ENCODE assay signal across 9 mouse cellular contexts in genomic region chr6:117437411-117438101, GRCm38 (mm10).
DNase-seq lines count a peak whose midpoint lies in the region; ATAC-seq and TF ChIP-seq lines count a peak whose summit lies in the region.
"Had no signal": no experiment of that assay in that cellular context is flagged by ENCODE, and none has a peak within 500 bp of the region (broad histone marks: within the 10 kb centered on the region; RNA-seq: fewer than 3 reads in every experiment).

No protein-coding gene starts in this region.

- no peak overlapping the region for H3K4me2 ChIP-seq in hindbrain, postnatal 0 days (ENCODE audit: low read depth, low read length)
- H3K4me2 ChIP-seq in hindbrain, embryonic 14.5 days (replicated peaks): no peak overlapping the region
- no peak overlapping the region for H3K4me2 ChIP-seq in heart, postnatal 0 days (ENCODE audit: low read depth, low read length)
- no peak overlapping the region for H3K4me2 ChIP-seq in neural tube, embryonic 15.5 days
- H3K4me2 ChIP-seq: limb, embryonic 12.5 days had no signal

- no peak for TF ChIP-seq CTCF in hindbrain, postnatal 0 days (IDR thresholded peaks at IDR 0.05; ENCODE audit: low read depth)
- TF ChIP-seq CTCF in heart, postnatal 0 days (IDR thresholded peaks at IDR 0.05; ENCODE audit: low read depth): no peak

- no peak for TF ChIP-seq EP300 in heart, postnatal 0 days (IDR thresholded peaks at IDR 0.05; ENCODE audit: low read depth)

- no peaks in the 10 kb centered on the region for H3K27me3 ChIP-seq in hindbrain, postnatal 0 days (ENCODE audit: insufficient read depth, low read length)
- no peaks in the 10 kb centered on the region for H3K27me3 ChIP-seq in hindbrain, embryonic 14.5 days (ENCODE audit: control insufficient read depth, insufficient read depth, low read length)
- H3K27me3 ChIP-seq in heart, postnatal 0 days (ENCODE audit: control insufficient read depth, insufficient read depth, low read length): no peaks in the 10 kb centered on the region
- H3K27me3 ChIP-seq in neural tube, embryonic 15.5 days (replicated peaks): no peaks in the 10 kb centered on the region
- H3K27me3 ChIP-seq: limb, embryonic 12.5 days had no signal

- no peak overlapping the region for H3K9ac ChIP-seq in hindbrain, postnatal 0 days (replicated peaks; ENCODE audit: low read length)
- no peak overlapping the region for H3K9ac ChIP-seq in hindbrain, embryonic 14.5 days
- H3K9ac ChIP-seq in heart, postnatal 0 days (replicated peaks; ENCODE audit: low read depth, low read length): no peak overlapping the region
- H3K9ac ChIP-seq in neural tube, embryonic 15.5 days (replicated peaks): no peak overlapping the region
- H3K9ac ChIP-seq: limb, embryonic 12.5 days had no signal

- H3K4me3 ChIP-seq in hindbrain, postnatal 0 days (ENCODE audit: low read length): no peak overlapping the region
- H3K4me3 ChIP-seq in hindbrain, embryonic 14.5 days (replicated peaks; ENCODE audit: low read length): no peak overlapping the region
- H3K4me3 ChIP-seq in heart, postnatal 0 days (ENCODE audit: low read depth, low read length): no peak overlapping the region
- H3K4me3 ChIP-seq in neural tube, embryonic 15.5 days (replicated peaks): no peak overlapping the region
- H3K4me3 ChIP-seq: limb, embryonic 12.5 days had no signal

- ATAC-seq in hindbrain, postnatal 0 days: no peak
- no peak for ATAC-seq in hindbrain, embryonic 14.5 days (ENCODE audit: low FRiP score)
- peak; percentile 95 for ATAC-seq in heart, postnatal 0 days (ENCODE audit: insufficient read depth, low read depth)
- ATAC-seq in neural tube, embryonic 15.5 days (ENCODE audit: low FRiP score): no peak

- H3K36me3 ChIP-seq in hindbrain, postnatal 0 days (ENCODE audit: insufficient read depth, low read length): no peaks in the 10 kb centered on the region
- H3K36me3 ChIP-seq in hindbrain, embryonic 14.5 days (replicated peaks; ENCODE audit: control insufficient read depth, insufficient read depth): no peaks in the 10 kb centered on the region
- no peaks in the 10 kb centered on the region for H3K36me3 ChIP-seq in heart, postnatal 0 days (replicated peaks; ENCODE audit: control insufficient read depth, insufficient read depth, low read length)
- H3K36me3 ChIP-seq in neural tube, embryonic 15.5 days: no peaks in the 10 kb centered on the region
- H3K36me3 ChIP-seq: limb, embryonic 12.5 days had no signal

- peak; percentile 20 for DNase-seq in hindbrain, postnatal 0 days (ENCODE audit: low spot score)
- DNase-seq in hindbrain, embryonic 14.5 days (ENCODE audit: low spot score): no peak
- DNase-seq in brain, adult 2 months (ENCODE audit: low read depth, low spot score): peak; percentile 36
- peak; percentile 69 for DNase-seq in heart, postnatal 0 days (ENCODE audit: low spot score)
- peak; percentile 73 for DNase-seq in lung, postnatal 14 days
- no peak for DNase-seq in frontal cortex, adult 2 months (ENCODE audit: extremely low spot score in 1 of 2, low spot score in 1 of 2)
- DNase-seq in right cerebral cortex, postnatal 10 days (ENCODE audit: low spot score in 2 of 2): no peak

- no peaks in the 10 kb centered on the region for H3K4me1 ChIP-seq in hindbrain, postnatal 0 days (ENCODE audit: insufficient read depth, low read length)
- no peaks in the 10 kb centered on the region for H3K4me1 ChIP-seq in hindbrain, embryonic 14.5 days (replicated peaks; ENCODE audit: control insufficient read depth, insufficient read depth, low read length)
- H3K4me1 ChIP-seq in heart, postnatal 0 days (ENCODE audit: control insufficient read depth, insufficient read depth): no peaks in the 10 kb centered on the region; the same call in 1 of the 2 replicates
- H3K4me1 ChIP-seq in neural tube, embryonic 15.5 days: no peaks in the 10 kb centered on the region

- no peak overlapping the region for H3K27ac ChIP-seq in hindbrain, postnatal 0 days
- H3K27ac ChIP-seq in hindbrain, embryonic 14.5 days: no peak overlapping the region
- peak overlapping the region; percentile 65 for H3K27ac ChIP-seq in heart, postnatal 0 days (ENCODE audit: low read depth)
- no peak overlapping the region for H3K27ac ChIP-seq in neural tube, embryonic 15.5 days (replicated peaks)
- H3K27ac ChIP-seq: limb, embryonic 12.5 days had no signal

- WGBS in hindbrain, postnatal 0 days: 41% methylated on average over 10 of the region's 10 CpGs
- 50% methylated on average over 10 of the region's 10 CpGs for WGBS in hindbrain, embryonic 14.5 days
- 28% methylated on average over 10 of the region's 10 CpGs for WGBS in heart, postnatal 0 days
- WGBS in neural tube, embryonic 15.5 days: 54% methylated on average over 10 of the region's 10 CpGs

- H3K9me3 ChIP-seq in hindbrain, postnatal 0 days (ENCODE audit: low read length): no peaks in the 10 kb centered on the region
- H3K9me3 ChIP-seq in hindbrain, embryonic 14.5 days (ENCODE audit: control insufficient read depth, low read length): no peaks in the 10 kb centered on the region
- no peaks in the 10 kb centered on the region for H3K9me3 ChIP-seq in heart, postnatal 0 days (replicated peaks; ENCODE audit: control insufficient read depth, low read length)
- no peaks in the 10 kb centered on the region for H3K9me3 ChIP-seq in neural tube, embryonic 15.5 days (replicated peaks)
- H3K9me3 ChIP-seq: limb, embryonic 12.5 days had no signal

Comparison
In these comparisons a context has a peak if more than half of its experiments do, and no peak if none do; other contexts are left out.
1. DNase-seq: peak in hindbrain, postnatal 0 days (single experiment), brain, adult 2 months (single experiment), heart, postnatal 0 days (single experiment) and lung, postnatal 14 days (single experiment); none in hindbrain, embryonic 14.5 days (single experiment), frontal cortex, adult 2 months (0 of 2) and right cerebral cortex, postnatal 10 days (0 of 2).